Mouse (Mus musculus): ENCODE measurements around the gene Zfp111.

Gene Zfp111

DNA sequence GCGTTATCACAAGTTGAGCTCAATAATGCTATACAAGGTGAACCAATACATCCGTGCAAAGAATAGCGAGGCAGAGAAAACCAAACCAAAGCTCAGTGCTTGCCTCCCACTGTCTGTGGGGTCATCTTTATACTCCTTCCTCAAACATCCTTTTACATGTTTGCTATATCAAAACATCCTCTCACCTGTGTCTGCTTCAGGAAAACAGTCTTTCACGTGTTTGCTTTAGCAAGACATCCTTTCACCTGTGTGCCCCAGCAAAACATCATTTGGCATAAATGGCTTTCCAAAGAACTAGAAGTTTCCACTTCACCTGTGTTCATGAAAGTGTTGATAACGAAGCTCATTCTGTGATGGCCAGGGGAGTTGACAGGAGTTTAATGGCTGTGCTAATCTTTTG, at the start of gene Zfp111:
Zfp111 (minus strand) TSS at position 101 of the 400 bp plus-strand sequence.
- DNase-seq, result no peak

DNA sequence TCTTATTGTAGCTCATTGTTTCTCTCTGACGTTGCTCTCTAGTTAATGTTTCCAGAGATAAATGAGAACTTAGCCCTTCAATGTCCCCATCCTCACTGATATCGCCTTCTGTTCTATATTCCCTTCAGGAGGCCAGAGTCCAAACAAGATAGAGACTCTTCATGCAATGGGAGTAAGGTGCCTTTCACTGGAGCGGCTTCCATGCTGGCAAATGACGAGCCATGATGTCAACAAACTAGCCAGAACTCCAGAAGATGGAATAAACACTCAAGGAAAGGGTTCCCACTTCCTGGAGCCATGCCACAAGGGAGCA, 48.7 kb upstream of the Zfp111 start:
- DNase-seq, result no peak

DNA sequence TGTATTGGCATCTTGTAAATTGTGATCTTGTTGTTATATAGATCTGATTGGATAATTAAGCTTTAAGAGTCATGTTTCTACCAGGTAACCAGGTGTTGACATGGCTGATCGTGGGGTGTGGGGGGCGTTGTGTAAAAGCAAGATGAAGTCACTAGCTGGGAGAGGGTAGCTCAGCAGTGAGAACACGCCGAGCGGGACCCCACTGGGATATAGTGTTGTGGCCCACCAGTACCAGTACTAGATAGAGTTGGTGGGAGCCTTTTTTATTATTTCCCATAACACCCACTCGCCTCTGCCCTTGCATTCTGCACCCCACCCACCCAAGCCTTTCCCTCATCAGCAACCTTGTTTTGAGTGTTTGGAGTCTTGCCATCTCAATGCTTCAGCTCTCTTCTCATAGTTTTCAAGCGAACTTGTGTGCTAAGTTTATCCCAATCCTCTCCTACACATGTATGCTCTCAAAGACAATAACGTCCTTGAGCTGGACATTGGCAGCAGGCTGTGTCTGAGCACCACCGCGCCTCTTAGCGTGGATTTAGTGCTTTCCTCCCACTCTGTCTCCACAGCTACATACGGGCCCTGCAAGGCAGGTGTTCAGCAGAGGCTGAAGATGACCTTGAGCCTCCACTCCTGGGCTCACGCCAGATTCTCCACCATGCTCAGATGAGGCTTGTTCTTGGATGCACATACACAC, 48.2 kb upstream of the Zfp111 start:
- DNase-seq, result no peak

DNA sequence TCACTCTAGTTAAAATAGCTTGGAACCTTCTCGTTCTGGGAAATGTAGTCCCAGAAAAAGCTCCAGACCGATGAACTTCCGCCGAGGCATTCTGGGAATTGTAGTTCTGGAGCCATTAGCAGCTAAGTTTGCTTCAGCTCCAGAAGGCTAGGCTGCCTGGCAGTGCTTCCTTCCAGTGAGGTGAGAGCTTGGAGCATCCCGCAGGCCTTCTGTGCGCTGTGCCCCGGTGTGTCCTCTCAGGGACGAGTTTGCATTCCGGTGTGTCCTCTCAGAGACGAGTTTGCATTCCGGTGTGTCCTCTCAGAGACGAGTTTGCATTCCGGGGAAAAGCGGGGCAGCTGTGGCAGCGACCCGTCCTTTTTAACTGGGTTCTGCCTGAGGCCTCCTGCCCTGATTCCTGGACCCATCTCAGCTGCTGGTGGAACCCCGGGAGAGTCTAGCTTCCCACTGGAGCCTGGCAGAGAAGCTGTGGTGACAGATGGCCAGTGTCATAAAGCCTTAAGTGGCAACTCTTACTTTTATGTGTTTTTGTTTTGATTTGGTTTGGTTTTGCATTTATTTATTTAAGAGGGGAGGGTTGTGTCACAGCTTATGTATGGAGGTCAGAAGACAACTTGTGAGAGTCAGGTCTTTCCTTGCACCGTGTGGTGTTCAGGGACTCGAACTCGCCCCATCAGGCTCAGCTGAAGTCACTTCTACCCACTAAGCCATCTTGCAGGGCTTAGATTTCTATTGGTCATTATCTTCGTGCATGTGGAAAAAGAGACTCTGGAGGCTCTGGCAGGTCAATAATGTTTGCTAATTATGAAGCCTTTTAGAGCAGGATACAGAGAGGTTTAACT, 43.6 kb upstream of the Zfp111 start, which contains the start of gene Zfp108:
Zfp108 (plus strand) TSS at position 162 of the 842 bp plus-strand sequence.
- DNase-seq, result peak; percentile 64

DNA sequence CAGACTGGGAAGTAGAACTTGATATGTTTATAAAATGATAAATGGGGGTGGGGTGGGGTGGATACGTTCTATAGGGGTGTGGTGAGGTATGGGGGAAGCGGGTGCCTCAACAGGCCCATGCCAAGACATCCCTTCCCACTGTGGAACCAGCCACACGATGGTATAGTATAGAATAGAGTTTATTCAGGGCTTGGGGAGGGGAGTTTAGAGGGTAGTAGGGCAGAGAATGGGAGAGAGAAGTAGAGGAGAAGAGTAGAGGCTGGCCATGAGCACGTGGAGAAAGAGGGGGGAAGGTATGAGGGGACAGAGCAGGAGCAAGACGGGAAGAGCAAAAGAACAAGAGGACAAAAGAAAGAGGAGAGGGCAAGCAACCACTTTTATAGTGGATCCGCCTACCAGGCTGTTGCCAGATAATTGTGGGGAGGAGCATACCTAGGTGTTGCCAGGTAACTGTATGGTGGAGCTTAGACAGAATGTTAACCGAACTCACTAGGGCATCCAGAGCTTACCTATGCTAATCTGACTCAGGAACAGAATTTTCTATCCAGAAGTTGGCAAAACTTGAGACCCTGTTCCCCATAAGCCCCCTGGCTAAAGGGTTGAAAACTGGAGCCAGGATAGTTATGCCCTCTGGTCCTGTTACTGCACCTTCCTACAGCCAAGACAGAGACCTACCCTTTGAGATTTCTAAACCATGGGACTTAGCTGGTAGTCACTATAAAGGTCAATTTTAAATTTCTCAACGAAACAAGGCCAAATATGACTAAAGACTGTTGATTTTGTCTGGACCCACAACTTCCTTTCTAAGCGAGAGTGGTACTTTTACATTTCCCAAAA, 42.8 kb upstream of the Zfp111 start:
- no peak for DNase-seq

DNA sequence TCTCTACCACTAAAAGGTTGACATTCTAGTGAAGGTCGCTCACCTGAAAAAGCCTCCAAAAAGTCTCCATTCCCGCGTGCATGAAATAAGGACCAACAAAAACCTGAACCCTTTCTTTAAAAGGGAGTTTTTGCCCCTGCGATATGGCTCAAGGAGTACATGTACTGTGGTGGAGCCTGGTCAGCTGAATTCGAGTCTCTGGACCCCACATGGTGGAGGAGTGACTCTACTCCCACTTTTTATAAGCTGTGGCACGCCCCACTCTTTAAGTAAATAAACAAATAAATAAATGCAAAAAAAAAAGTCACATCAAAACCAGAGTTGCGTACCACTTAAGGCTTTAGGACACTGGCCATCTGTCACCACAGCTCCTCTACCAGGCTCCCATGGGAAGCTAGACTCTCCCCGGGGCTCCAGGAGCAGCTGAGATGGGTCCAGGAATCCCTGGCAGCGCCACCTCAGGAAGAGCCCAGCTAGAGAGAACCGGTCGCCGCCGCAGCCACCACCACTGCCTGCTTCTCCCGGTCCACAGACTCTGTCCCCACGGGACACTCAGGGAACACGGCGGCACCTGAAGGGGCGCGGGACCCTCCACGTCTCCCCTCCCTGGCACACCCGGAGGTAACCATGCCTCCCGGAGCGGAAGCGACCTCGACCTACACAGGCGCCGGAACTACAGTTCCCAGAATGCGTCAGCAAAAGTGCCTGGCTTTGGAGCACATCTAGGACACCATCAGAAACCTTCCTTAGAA, 26.0 kb upstream of the Zfp111 start, which contains the start of gene Zfp109:
Zfp109 (minus strand) TSS at position 521 of the 752 bp plus-strand sequence.
- peak; percentile 55 for DNase-seq

DNA sequence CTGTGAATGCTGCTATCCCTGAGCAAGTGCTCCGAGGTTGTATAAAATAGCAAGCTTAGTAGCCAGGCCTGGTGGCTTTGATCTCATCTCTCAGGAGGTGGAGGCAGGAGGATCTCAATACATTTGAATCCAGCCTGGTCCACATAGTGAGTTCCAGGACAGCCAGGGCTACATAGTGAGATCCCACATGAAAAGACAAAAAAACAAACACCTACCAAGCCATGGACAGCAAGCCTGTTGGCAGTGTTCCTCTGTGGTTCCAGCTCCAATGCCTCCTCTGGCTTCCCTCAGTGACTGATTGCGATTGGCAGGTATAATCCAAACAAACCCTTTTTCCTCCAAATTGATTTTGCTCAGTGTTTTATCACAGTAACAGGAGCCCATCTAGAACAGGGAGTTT, 947 bp downstream of the Zfp111 start:
- no peak for DNase-seq

DNA sequence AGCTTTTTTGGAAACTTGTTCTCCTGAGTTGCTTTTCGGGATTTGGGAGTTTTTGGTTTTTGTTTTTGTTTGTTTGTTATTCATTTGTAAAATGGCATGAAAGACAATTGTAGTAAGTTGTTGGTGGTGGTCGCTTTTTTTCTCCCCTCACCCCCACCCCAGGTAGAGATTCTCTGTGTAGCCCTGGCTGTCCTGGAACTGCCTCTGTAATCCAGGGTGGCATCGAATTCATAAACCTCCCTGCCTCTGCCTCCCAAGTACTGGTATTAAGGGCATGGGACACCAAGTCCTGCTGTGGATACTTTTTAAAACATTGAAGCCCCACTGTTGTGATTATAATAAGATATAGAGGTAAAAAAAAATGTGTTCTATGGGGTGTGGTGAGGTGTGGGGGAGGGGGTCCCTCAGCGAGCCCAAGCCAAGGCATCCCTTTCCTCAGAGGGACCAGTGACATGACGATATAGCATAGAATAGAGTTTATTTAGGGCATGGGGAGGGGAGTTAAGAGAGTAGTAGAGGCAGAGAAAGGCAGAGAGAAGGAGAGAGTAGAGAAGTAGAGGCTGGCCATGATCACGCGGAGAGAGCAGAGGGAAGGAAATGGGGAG, 2.9 kb downstream of the Zfp111 start:
- no peak for DNase-seq

DNA sequence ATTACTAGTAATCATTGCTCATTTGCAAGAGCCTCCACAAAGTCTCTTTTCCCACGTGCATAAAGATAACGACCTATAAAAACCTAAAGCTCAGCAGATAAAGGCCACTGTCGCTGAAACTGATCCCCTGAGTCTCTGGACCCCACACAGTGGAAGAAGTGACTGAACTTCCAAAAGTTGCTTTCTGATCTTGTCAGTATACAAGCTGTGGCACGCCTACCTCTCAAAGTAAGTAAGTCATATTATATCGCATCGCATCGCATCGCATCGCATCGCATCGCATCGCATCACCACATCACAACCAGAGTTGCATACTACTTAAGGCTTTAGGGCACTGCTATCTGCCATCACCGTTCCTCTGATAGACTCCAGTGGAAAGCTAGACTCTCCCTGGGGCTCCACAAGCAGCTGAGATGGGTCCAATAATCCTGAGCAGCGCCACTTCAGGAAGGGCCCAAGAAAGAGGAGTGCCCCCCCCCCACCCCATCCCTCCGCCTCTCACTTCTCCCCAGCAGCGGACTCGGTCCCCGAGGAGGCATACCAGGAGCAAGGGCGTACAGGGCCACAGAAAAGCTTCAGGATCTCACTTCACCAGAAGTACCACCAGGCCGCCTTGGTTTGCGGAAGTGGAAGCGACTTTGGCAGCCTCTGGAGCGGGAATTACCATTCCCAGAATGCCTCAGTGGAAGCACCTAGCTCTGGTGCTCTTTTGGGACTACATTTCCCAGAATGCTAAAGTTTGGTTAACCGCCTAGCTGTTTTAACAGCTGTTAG, 3.6 kb downstream of the Zfp111 start:
- DNase-seq, result peak; percentile 62

DNA sequence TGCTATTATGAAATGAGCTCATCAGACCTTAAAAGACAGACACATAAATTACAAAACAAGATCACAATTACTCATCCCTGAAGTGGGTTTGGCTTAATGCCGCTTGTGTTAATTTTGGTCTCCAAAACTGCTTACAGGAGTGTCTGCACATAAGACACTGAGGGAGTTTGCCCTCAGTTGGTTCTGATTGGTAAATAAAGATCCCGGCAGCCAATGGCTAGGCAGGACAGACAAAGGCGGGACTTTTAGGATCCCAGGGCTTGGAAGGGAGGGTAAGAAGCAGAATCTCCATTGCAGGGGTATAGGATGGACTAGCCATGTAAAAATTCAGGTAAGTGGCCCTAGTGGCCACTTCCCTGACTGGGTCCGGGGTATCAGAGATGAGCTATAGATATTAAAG, 14.3 kb downstream of the Zfp111 start:
- DNase-seq, result no peak

DNA sequence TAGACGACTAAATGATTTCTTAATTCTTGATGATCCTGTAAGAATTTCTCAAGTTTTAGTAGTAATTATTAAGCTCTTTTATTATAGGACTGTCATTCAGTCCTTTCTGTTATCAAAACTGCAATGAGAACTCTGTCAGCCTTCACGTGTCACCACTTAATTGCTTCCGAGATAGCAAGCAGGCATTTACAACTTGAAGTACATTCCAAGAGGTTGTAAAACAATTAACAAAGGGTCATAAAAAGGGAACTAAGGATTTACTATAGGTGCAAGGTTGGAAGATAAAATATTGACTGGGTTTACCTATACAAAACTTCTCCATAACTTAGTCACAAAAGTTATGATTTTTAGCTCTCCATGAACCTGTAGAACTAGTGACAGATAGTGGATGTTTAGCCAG, 18.1 kb downstream of the Zfp111 start:
- DNase-seq, result no peak

DNA sequence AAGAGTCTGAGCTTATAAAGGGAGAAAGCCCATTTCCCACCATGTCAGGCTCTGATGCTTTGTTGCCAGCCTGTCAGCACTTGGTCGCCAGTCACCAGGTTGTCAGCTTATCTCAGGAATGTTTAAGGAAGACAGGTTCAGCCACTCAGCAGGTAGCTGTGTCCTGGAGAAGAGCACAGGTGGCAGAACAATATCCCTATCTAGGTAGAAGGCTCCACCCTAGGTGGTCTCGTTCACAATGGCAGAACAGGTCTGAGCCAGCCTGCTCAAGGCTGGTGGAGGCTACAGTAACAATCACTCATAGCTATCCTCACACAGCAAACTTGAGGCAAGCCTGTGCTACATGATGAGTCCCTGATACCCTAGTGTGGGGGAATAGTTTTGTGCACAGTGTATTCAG, 19.9 kb downstream of the Zfp111 start:
- no peak for DNase-seq

DNA sequence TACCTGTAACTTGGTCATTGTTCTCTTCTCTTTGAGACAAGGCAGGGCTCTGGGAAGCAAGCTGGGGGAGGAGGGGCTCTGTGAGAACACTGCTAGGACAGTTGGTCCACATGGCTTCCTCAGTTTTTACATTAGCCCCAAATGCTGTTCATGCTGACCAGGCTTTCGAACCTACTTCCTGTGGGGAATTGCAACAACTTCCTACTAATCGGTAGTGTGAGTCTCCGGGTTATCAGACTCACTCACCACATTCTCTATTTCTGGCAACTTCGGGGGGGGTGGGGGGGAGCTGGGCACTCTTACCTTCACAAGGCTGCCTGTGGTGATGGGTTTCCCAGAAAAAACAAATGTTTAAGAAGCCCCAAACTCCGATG, 21.7 kb downstream of the Zfp111 start:
- DNase-seq, result no peak

DNA sequence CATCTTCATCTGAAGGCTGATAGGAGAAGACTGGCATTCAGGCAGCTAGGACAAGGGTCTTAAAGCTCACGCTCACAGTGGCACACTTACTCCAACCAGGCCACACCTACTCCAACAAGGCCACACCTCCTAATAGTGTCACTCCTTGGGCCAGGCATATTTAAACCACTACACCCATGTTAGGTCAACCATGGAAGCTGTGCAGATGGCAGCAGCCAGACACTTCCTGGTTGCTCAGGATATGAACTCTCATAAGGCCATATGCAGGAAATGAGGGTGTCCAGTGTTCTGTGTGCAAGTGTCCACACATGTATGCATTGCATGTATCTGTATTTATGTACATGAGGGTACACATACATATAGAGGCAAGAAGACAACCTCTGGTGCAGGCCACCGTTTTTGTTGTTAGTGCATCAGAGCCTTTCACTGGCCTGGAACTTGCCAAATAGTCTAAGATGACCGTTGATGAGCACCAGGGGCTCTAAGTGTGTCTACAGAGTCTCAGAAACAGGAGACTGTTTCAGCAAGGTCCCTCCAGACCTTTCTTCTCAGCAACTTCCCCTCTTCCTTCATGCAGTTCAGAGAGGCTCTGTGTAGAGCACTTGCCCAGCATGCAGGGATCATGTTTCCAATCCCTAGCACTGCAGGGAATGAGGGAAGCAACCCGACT, 22.2 kb downstream of the Zfp111 start:
- no peak for DNase-seq

DNA sequence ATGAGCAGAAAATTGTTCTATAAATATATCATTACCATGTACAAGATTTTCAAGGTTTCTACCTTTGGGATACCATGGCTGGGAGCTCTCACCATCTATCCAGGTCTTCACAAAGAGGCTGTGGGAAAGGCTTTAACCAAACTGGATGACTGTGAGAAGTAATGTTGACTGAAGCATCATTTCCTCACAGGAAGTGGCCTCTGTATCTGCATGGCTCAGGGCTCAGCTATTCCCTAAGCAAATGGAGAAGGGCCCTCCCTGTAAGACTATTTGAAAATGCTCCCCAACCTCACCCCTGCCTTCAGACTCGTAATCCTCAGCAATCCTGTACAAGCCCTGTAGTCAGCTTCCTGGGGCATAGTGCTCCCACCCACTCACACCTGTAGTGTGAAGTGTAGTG, 23.6 kb downstream of the Zfp111 start:
- no peak for DNase-seq

DNA sequence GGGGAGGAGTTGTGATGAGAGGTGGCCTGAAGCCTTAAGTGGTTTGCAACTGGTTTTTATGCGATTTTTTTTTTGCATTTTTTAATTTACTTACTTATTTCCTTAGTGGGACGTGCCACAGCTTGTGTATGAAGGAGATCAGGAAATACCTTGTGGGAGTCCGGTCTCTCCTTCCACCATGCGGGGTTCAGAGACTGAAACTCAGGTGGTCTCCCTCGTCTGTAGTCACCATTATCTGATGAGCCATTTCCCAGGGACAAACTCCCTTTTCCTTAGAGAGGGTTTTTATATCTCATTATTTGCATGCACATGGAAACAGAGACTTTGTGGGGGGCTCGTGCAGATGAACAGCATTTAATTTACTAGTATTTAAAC, 35.9 kb downstream of the Zfp111 start:
- DNase-seq, result no peak

DNA sequence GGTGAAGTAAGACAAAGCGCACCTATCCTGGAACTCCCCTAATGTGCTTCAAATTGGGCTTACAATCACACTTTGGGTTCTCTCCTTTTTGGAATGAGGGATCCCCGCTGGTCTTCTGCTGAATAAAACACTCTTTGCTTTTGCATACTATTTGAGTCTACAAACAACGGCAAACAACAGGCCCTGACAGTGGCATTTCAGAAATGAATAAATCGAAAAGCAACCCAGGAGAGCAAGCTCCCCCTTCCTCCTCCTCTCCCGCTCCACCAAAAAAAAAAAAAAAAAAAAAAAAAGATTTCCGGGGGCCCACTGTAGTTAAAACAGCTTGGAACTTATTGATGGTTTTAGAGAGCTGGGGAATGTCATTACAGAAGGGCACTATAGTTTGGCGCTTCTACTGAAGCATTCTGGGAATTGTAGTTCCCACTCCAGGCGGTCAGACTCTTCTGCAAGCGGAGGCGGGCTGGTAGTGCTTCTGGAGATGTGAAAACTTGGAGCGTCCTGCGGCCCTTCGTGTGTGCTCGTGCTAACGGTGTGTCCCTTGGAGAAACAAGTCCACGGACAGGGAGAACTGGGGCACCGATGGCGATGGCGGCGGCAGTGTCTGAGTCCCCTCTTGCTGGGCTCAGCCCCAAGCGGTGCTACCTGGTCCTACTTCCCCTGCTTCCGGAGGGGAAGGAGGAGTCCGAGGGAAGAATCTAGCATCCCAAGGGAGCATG, 36.5 kb downstream of the Zfp111 start, which contains the start of gene Zfp114:
Zfp114 (plus strand) TSS at position 443 of the 719 bp plus-strand sequence.
- peak; percentile 77 for DNase-seq

DNA sequence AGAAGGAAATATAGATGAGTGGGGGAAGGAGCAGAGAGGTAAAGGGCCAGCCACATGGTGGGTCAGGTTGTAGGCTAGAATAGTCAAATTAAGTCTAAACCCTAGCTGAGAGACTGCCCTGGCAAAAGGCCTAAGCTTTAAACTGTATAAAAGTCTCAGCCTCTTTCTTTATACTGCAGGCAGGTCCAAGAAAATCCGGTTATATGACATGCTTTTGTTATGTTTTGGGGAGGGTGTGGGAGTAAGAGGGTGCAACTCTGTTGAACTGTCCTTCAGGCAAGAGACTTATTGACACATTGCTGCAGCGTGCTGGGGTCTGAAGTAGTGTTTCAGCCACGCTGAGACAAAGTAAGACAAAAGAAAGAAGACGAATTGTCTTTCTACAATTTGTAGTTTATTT, 39.1 kb downstream of the Zfp111 start:
- DNase-seq, result no peak

DNA sequence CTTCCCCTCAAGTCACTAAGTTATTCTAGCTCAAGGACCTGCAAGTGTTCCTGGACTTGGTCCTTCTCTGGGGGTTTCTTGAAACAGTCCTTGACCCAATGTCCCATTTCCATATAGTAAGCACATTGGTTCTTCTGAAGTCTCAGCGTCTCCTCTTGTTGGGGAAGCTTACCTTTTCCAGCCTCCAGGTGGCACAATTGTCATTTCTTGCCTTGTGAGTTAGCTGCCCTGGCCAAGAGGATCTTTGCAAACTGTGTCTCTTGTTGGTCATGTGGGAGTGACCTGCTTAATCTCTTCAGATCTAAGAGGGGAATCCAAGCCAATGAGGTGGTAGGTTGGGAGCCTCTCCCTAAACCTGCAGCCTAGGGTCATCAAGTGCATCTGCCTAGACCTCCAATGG, 58.0 kb downstream of the Zfp111 start:
- no peak for DNase-seq
